Mouse (Mus musculus): ENCODE data around the gene Fgd1. TPM values are rescaled to one million over a fixed set of nuclear protein-coding genes. Genes with fewer than 3 reads are reported as not detected.

Fgd1 gene
- polyA plus RNA-seq (2014; fragmentation: Nextera tagmentation; extraction: Ambion mirVana), result 11.7 and 12.5 TPM in 2 replicates

GRCm38 (mm10) chrX:151045850-151046249, at the start of gene Fgd1:
Fgd1 (plus strand) TSS chrX:151046150.
- DNase-seq (ENCODE audit: low spot score), result no peak

GRCm38 (mm10) chrX:150996775-150997174, 49.2 kb upstream of the Fgd1 start:
- 91% methylated on average over 3 of the region's 3 CpGs for WGBS
- DNase-seq (ENCODE audit: low spot score) (no peak), ATAC-seq (replicated peaks; ENCODE audit: low FRiP score) (no peak)
- H3K9ac ChIP-seq (ENCODE audit: low read length), result no peak overlapping the region
- H3K27me3 ChIP-seq (ENCODE audit: control insufficient read depth, insufficient read depth, low read length), result no peaks in the 10 kb centered on the region
- no peaks in the 10 kb centered on the region for H3K9me3 ChIP-seq (ENCODE audit: control insufficient read depth, low read length)
- no peak overlapping the region for H3K27ac ChIP-seq (ENCODE audit: low read depth, low read length)
- no peaks in the 10 kb centered on the region; the same call in 1 of the 2 replicates for H3K36me3 ChIP-seq (ENCODE audit: control insufficient read depth, insufficient read depth, low read length)
- H3K4me1 ChIP-seq (replicated peaks; ENCODE audit: control insufficient read depth, insufficient read depth, low read length), result no peaks in the 10 kb centered on the region
- no peak overlapping the region for H3K4me2 ChIP-seq (ENCODE audit: low read depth, low read length, severe bottlenecking)
- no peak overlapping the region for H3K4me3 ChIP-seq (ENCODE audit: low read depth, low read length)

More at GRCm38 (mm10) chrX:151045850-151046249, at the start of gene Fgd1:
- no peaks in the 10 kb centered on the region for H3K9me3 ChIP-seq (ENCODE audit: control insufficient read depth, low read length)
- H3K27ac ChIP-seq (ENCODE audit: low read depth, low read length), result peak within 1 kb of the TSS; percentile 84
- H3K9ac ChIP-seq (ENCODE audit: low read length), result peak within 1 kb of the TSS; percentile 79
- no peaks in the 10 kb centered on the region for H3K36me3 ChIP-seq (ENCODE audit: control insufficient read depth, insufficient read depth, low read length)
- H3K4me1 ChIP-seq (replicated peaks; ENCODE audit: control insufficient read depth, insufficient read depth, low read length), result no peaks in the 10 kb centered on the region; the same call in 1 of the 2 replicates
- peak within 1 kb of the TSS; percentile 62 for H3K4me2 ChIP-seq (ENCODE audit: low read depth, low read length, severe bottlenecking)
- 95% methylated on average over 8 of the region's 8 CpGs for WGBS
- H3K4me3 ChIP-seq (ENCODE audit: low read depth, low read length), result peak within 1 kb of the TSS; percentile 60
- ATAC-seq (replicated peaks; ENCODE audit: low FRiP score), result no peak
- H3K27me3 ChIP-seq (ENCODE audit: control insufficient read depth, insufficient read depth, low read length), result no peaks in the 10 kb centered on the region

GRCm38 (mm10) chrX:151016938-151017877, 28.7 kb upstream of the Fgd1 start, which contains the start of gene Gnl3l:
Gnl3l (minus strand) TSS chrX:151017322.
- H3K4me2 ChIP-seq (ENCODE audit: low read depth, low read length, severe bottlenecking), result peak within 1 kb of the TSS; percentile 53
- H3K9me3 ChIP-seq (ENCODE audit: control insufficient read depth, low read length), result no peaks in the 10 kb centered on the region
- peak; percentile 97 for ATAC-seq (replicated peaks; ENCODE audit: low FRiP score)
- peak within 1 kb of the TSS; percentile 57 for H3K27ac ChIP-seq (ENCODE audit: low read depth, low read length)
- no peaks in the 10 kb centered on the region for H3K27me3 ChIP-seq (ENCODE audit: control insufficient read depth, insufficient read depth, low read length)
- H3K9ac ChIP-seq (ENCODE audit: low read length), result peak within 1 kb of the TSS; percentile 58
- no peaks in the 10 kb centered on the region; the same call in 1 of the 2 replicates for H3K36me3 ChIP-seq (ENCODE audit: control insufficient read depth, insufficient read depth, low read length)
- 22% methylated on average over 40 of the region's 43 CpGs for WGBS
- no peaks in the 10 kb centered on the region for H3K4me1 ChIP-seq (replicated peaks; ENCODE audit: control insufficient read depth, insufficient read depth, low read length)
- peak; percentile 91 for DNase-seq (ENCODE audit: low spot score)
- peak within 1 kb of the TSS; percentile 43 for H3K4me3 ChIP-seq (ENCODE audit: low read depth, low read length)

GRCm38 (mm10) chrX:151017897-151018296, 28.1 kb upstream of the Fgd1 start:
- peak overlapping the region; percentile 58 for H3K9ac ChIP-seq (ENCODE audit: low read length)
- H3K9me3 ChIP-seq (ENCODE audit: control insufficient read depth, low read length), result no peaks in the 10 kb centered on the region
- no peak for DNase-seq (ENCODE audit: low spot score)
- ATAC-seq (replicated peaks; ENCODE audit: low FRiP score), result no peak
- peak overlapping the region; percentile 57; the same call in 1 of the 2 replicates for H3K27ac ChIP-seq (ENCODE audit: low read depth, low read length)
- H3K36me3 ChIP-seq (ENCODE audit: control insufficient read depth, insufficient read depth, low read length), result no peaks in the 10 kb centered on the region; the same call in 1 of the 2 replicates
- H3K4me1 ChIP-seq (replicated peaks; ENCODE audit: control insufficient read depth, insufficient read depth, low read length), result no peaks in the 10 kb centered on the region
- 14% methylated on average over 3 of the region's 3 CpGs for WGBS
- H3K4me2 ChIP-seq (ENCODE audit: low read depth, low read length, severe bottlenecking), result peak overlapping the region; percentile 53
- H3K4me3 ChIP-seq (ENCODE audit: low read depth, low read length), result peak overlapping the region; percentile 43
- H3K27me3 ChIP-seq (ENCODE audit: control insufficient read depth, insufficient read depth, low read length), result no peaks in the 10 kb centered on the region

- no peaks in the 10 kb centered on the region for H3K4me1 ChIP-seq (replicated peaks; ENCODE audit: control insufficient read depth, insufficient read depth, low read length)
- H3K9ac ChIP-seq (ENCODE audit: low read length), result no peak overlapping the region
- no peaks in the 10 kb centered on the region for H3K9me3 ChIP-seq (ENCODE audit: control insufficient read depth, low read length)
- no peak overlapping the region for H3K4me3 ChIP-seq (ENCODE audit: low read depth, low read length)
- H3K36me3 ChIP-seq (ENCODE audit: control insufficient read depth, insufficient read depth, low read length), result no peaks in the 10 kb centered on the region; the same call in 1 of the 2 replicates
- H3K27ac ChIP-seq (ENCODE audit: low read depth, low read length), result no peak overlapping the region
- no peaks in the 10 kb centered on the region for H3K27me3 ChIP-seq (ENCODE audit: control insufficient read depth, insufficient read depth, low read length)
- ATAC-seq (replicated peaks; ENCODE audit: low FRiP score) (no peak), DNase-seq (ENCODE audit: low spot score) (no peak)
- WGBS, result 84% methylated on average over 3 of the region's 3 CpGs
- no peak overlapping the region for H3K4me2 ChIP-seq (ENCODE audit: low read depth, low read length, severe bottlenecking)
Observed at GRCm38 (mm10) chrX:151018798-151019197, 27.2 kb upstream of the Fgd1 start.

- H3K27ac ChIP-seq (ENCODE audit: low read depth, low read length), result no peak overlapping the region
- H3K4me3 ChIP-seq (ENCODE audit: low read depth, low read length), result no peak overlapping the region
- 84% methylated on average over 3 of the region's 3 CpGs for WGBS
- no peak overlapping the region for H3K4me2 ChIP-seq (ENCODE audit: low read depth, low read length, severe bottlenecking)
- no peaks in the 10 kb centered on the region for H3K4me1 ChIP-seq (replicated peaks; ENCODE audit: control insufficient read depth, insufficient read depth, low read length)
- H3K9me3 ChIP-seq (ENCODE audit: control insufficient read depth, low read length), result no peaks in the 10 kb centered on the region
- no peak for ATAC-seq (replicated peaks; ENCODE audit: low FRiP score)
- H3K27me3 ChIP-seq (ENCODE audit: control insufficient read depth, insufficient read depth, low read length), result no peaks in the 10 kb centered on the region
- H3K36me3 ChIP-seq (ENCODE audit: control insufficient read depth, insufficient read depth, low read length), result no peaks in the 10 kb centered on the region
- no peak overlapping the region for H3K9ac ChIP-seq (ENCODE audit: low read length)
- no peak for DNase-seq (ENCODE audit: low spot score)
Observed at GRCm38 (mm10) chrX:151031400-151031799, 14.6 kb upstream of the Fgd1 start.

- 54% methylated on average over 5 of the region's 5 CpGs for WGBS
- H3K9me3 ChIP-seq (ENCODE audit: control insufficient read depth, low read length), result no peaks in the 10 kb centered on the region
- H3K4me3 ChIP-seq (ENCODE audit: low read depth, low read length), result no peak overlapping the region
- H3K4me1 ChIP-seq (replicated peaks; ENCODE audit: control insufficient read depth, insufficient read depth, low read length), result no peaks in the 10 kb centered on the region
- no peaks in the 10 kb centered on the region for H3K27me3 ChIP-seq (ENCODE audit: control insufficient read depth, insufficient read depth, low read length)
- no peak overlapping the region for H3K9ac ChIP-seq (ENCODE audit: low read length)
- ATAC-seq (replicated peaks; ENCODE audit: low FRiP score) (no peak), DNase-seq (ENCODE audit: low spot score) (no peak)
- H3K4me2 ChIP-seq (ENCODE audit: low read depth, low read length, severe bottlenecking), result no peak overlapping the region
- H3K27ac ChIP-seq (ENCODE audit: low read depth, low read length), result no peak overlapping the region
- H3K36me3 ChIP-seq (ENCODE audit: control insufficient read depth, insufficient read depth, low read length), result no peaks in the 10 kb centered on the region
Observed at GRCm38 (mm10) chrX:151041223-151041622, 4.7 kb upstream of the Fgd1 start.

- H3K27me3 ChIP-seq (ENCODE audit: control insufficient read depth, insufficient read depth, low read length), result no peaks in the 10 kb centered on the region
- DNase-seq (ENCODE audit: low spot score), result no peak
- H3K36me3 ChIP-seq (ENCODE audit: control insufficient read depth, insufficient read depth, low read length), result no peaks in the 10 kb centered on the region
- H3K4me1 ChIP-seq (replicated peaks; ENCODE audit: control insufficient read depth, insufficient read depth, low read length), result no peaks in the 10 kb centered on the region; the same call in 1 of the 2 replicates
- WGBS, result 41% methylated on average over 11 of the region's 11 CpGs
- H3K9me3 ChIP-seq (ENCODE audit: control insufficient read depth, low read length), result no peaks in the 10 kb centered on the region
- H3K4me2 ChIP-seq (ENCODE audit: low read depth, low read length, severe bottlenecking), result peak overlapping the region; percentile 62
- peak overlapping the region; percentile 79; the same call in 1 of the 2 replicates for H3K9ac ChIP-seq (ENCODE audit: low read length)
- no peak overlapping the region for H3K27ac ChIP-seq (ENCODE audit: low read depth, low read length)
- H3K4me3 ChIP-seq (ENCODE audit: low read depth, low read length), result peak overlapping the region; percentile 60
- no peak for ATAC-seq (replicated peaks; ENCODE audit: low FRiP score)
Observed at GRCm38 (mm10) chrX:151046321-151046720, 371 bp downstream of the Fgd1 start.

All from forebrain, embryonic 11.5 days (tissue).